Mouse (Mus musculus) megakaryocyte-erythroid progenitor cell, adult 5-6 weeks (primary cell): ENCODE measurements at regions not wholly inside any gene's neighbourhood (a gene's known extent, or its start where the extent isn't known, plus 50 kb on each side); places are given as distances from the start of the nearest gene placed in this dataset.
A peak's percentile ranks its signal among the peaks of the same experiment; 100 is the strongest.

Experiments used
- ATAC-seq: replicated peaks from 2 replicates; pipeline ENCODE4 v1.8.0; 2016; ENCODE audit warnings: mild to moderate bottlenecking, inconsistent platforms; ENCODE audit not compliant: severe bottlenecking, poor library complexity, low FRiP score, low TSS enrichment

- ATAC-seq, result no peak
Measured at GRCm38 (mm10) chr15:56202552-56202951, 1274.9 kb downstream of the Slc22a22 start.

- no peak for ATAC-seq
Measured at GRCm38 (mm10) chr15:56199336-56199735, 1278.1 kb downstream of the Slc22a22 start.

- ATAC-seq, result no peak
Measured at GRCm38 (mm10) chr15:56197425-56198201, 1279.8 kb downstream of the Slc22a22 start.

GRCm38 (mm10) chr15:56166236-56166635 lies 1311.2 kb downstream of the Slc22a22 start:
- no peak for ATAC-seq

- ATAC-seq, result no peak
Measured at GRCm38 (mm10) chr15:56158726-56159125, 1318.7 kb downstream of the Slc22a22 start.

DNA sequence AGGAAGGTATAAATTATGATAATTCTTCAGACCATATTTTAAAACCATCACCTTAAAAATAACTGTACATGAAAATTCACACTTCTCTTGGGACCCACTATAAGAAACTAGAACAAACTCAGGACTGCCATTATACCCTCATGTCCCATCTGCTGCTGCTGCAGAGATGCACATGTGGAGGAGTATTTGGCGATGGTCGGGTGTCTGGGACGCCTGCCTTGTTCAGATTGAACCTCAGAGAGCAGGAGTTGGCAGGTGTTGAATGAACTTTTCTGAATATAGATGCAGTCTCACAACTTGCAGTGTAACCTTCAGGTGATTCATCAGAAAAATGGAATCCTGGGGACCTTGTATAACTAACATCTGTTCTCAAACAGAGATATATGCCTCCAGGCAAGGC lies 1338.0 kb downstream of the Slc22a22 start:
- no peak for ATAC-seq

GRCm38 (mm10) chr15:56136420-56136970 lies 1340.9 kb downstream of the Slc22a22 start:
- no peak for ATAC-seq

DNA sequence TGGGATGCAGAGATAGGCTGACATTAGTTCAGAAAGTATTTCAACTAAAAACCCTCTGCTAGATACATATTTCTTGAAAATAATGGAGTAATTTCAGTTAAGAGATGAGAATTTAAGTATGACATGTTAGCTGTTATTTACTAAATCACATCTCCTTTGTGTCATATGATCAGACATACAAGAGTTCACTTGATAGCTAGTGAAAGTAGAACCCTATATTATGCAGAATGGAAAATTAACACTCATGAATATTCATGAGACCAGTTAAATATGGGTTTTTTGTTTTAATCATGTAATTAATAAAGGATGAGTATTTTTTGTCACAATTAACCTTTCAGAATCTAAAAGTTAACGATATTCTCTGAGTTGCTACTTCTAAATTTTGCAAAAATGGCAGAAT lies 1349.4 kb downstream of the Slc22a22 start:
- no peak for ATAC-seq

- peak; percentile 65 for ATAC-seq
Measured at GRCm38 (mm10) chr15:56119287-56120065, 1357.9 kb downstream of the Slc22a22 start.

GRCm38 (mm10) chr15:56108313-56108712 lies 1369.1 kb downstream of the Slc22a22 start:
- no peak for ATAC-seq

DNA sequence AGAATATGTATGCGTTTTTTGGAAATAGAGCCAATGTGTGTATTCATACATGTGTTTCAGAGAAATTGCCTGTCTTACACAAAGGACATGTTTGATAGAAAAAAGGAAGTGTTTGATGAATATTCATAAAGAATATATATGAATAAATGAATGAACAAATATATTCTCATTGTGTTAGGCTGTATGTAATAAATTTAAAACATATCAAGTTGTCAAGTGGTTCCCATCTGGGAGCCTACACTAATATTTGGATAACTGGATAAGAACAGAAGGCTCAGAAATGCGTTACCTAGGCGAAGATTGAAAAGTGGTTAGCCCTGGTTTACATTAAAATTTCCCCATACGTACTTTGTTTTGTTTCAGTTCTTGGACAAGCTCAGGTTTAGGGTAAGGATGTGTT lies 1369.7 kb downstream of the Slc22a22 start:
- ATAC-seq, result no peak

DNA sequence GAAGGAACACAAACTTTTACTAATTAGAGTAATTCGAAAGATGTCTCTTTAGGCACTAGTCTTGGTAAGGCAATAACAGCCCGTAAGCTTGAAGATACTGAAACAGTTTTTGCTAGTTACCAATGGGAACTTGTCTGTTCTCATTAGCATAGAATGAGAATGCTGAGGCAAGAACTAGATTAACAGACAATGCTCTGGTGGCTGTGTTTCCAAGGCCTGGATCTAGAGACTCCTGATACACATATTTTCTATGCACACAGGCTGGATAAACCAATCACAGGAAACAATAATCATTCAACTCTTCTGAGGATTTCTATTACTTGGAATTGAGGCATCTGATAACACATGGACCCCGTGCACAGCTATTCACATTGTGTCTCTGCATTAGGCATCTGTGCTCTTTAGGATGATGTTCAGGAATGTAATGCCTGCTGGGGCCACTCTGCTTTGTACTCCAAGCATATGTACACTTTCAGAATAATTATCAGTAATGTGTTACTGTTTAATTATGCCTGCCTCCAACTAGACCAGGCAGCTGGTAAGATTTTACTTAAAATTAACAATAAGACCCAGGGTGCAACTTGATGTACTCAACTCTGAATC lies 1377.2 kb downstream of the Slc22a22 start:
- ATAC-seq, result no peak

DNA sequence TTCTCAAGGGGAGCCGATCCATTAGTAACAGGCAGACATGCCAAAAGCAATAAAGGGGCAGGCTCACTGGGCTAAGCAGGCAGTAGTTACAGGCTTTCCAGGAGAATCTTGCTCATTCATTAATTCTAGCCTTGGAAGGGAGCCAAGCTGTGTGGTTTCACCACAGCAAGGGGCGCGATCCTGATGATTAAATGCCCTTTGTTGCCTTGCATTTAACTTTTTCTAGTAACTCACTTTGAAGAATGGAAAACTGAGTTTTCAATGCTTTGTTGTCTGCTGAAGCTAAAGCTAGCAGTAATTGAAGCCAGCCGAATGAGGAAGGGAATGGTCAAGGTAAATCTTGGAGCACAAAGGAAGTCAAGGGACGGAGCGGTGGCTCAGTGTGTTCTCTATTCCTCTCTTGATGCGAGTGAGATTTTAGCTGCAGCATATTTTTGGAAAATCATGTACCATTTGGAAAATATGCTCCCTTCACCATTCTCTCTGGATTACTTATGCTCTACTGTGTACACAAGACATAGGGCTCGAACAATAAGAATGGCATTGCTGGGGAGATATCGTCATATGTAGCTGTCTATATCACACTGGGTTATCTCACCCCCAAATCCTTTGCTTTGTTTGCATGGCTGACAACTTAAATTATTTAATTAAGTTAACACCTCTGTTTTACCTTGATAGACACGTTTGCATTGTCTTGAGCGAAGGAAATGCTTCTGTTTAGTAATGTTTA lies 1399.4 kb downstream of the Slc22a22 start:
- no peak for ATAC-seq

GRCm38 (mm10) chr15:56077081-56077480 lies 1400.3 kb downstream of the Slc22a22 start:
- ATAC-seq, result no peak

- ATAC-seq, result no peak
Measured at GRCm38 (mm10) chr15:56076680-56077079, 1400.7 kb downstream of the Slc22a22 start.

DNA sequence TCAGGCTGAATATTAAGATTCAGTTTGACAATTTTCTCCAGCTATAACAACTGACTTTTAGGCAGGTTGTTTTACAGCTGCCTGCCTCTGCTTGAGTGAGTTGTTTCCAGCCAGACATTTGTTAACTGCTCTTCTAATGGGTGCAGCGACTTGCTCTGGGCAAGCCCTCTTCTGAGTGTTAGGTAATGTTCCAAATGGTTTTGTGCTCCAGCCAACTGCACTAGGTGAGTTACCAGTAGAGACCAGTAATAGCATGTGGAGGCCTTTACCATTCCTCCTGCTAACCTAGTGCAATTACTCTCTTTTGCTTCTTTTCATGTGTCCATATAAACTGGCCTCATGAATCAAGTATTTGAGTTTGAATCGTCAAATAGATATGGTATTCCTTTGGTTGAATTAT lies 1407.9 kb downstream of the Slc22a22 start:
- no peak for ATAC-seq

- no peak for ATAC-seq
Measured at GRCm38 (mm10) chr15:56067214-56067613, 1410.2 kb downstream of the Slc22a22 start.

GRCm38 (mm10) chr15:56066540-56066939 lies 1410.9 kb downstream of the Slc22a22 start:
- no peak for ATAC-seq

DNA sequence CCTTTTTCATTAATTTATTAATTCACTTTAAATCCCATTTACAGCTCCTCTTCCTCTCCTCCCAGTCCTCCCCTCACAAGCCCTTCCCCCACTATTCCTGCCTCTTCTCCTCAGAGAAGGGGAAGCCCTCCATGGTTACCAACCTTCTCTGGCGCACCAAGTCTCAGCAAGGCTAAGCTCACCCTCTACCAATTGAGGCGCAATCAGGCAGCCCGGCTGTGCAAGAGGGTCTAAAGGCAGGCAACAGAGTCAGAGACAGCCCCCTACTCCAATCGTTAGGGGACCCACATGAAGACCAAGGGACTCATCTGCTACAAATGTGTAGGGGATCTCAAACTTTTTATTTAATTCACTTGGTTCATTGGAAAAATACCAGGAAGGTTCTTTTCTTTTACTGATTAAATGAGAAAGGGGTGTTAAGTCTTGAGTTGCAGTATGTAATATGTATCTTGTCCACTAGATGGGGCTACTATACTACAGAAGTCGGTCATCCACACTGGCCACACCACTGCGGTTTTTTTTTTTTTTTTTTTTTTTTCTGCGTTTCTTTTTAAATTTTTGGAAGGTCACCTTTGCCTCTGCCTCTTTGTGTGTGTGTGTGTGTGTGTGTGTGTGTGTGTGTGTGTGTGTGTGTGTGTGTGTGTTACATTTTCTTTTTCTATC lies 1411.4 kb downstream of the Slc22a22 start:
- peak; percentile 63; the same call in 1 of the 2 replicates for ATAC-seq
